Mouse (Mus musculus) bone marrow, adult 2 months (tissue): ENCODE measurements around the gene Ctss. TPM values are rescaled to one million over a fixed set of nuclear protein-coding genes. Genes with fewer than 3 reads are reported as not detected.

Experiments
- H3K27ac ChIP-seq: fragments of 200-500 bp; 2 replicates; pipeline ENCODE4 v1.5.1; 2012; ENCODE audit warnings: low read depth, mild to moderate bottlenecking, control low read depth, inconsistent platforms, low read length; ENCODE audit not compliant: control insufficient read depth, poor library complexity, insufficient read depth
- H3K4me1 ChIP-seq: fragments of 200-500 bp; 2 replicates; pipeline ENCODE4 v1.6.1; 2011; ENCODE audit warnings: low read length; ENCODE audit not compliant: control insufficient read depth, insufficient read depth
- H3K4me3 ChIP-seq: fragments of 200-500 bp; replicated peaks from 2 replicates; pipeline ENCODE3; 2011; ENCODE audit warnings: mild to moderate bottlenecking, low read depth, low read length, control low read depth; ENCODE audit not compliant: control insufficient read depth
- CTCF ChIP-seq: fragments of 200-500 bp; IDR thresholded peaks from 2 replicates; pipeline ENCODE4 v1.5.1; 2011; ENCODE audit warnings: low read length, control low read depth; ENCODE audit not compliant: control insufficient read depth, insufficient read depth
- POLR2A ChIP-seq: fragments of 200-500 bp; IDR thresholded peaks from 2 replicates; pipeline ENCODE4 v1.6.1; 2011; ENCODE audit warnings: low read depth, mild to moderate bottlenecking, control low read depth, low read length, borderline replicate concordance; ENCODE audit not compliant: control insufficient read depth
- WGBS: fragments of 180-500 bp; shearing (Covaris S2); methylation state at CpG from one replicate; pipeline ENCODE4 v1.1.7; 2018; 5-methylcytosine and 5-hydroxymethylcytosine counted together
- polyA plus RNA-seq: library from polyadenylated mRNA; stranded (reverse); fragments of >200 nt; gene quantifications from 2 replicates; pipeline ENCODE4 v1.2.4, GENCODE M21; 2011; ENCODE audit warnings: low replicate concordance; ENCODE audit not compliant: missing spikeins, insufficient read depth, insufficient read length

Ctss gene
- polyA plus RNA-seq, 1 experiment: 42.3 TPM

- no peaks in the 10 kb centered on the region; the same call in 1 of the 2 replicates for H3K4me1 ChIP-seq
- no peak for TF ChIP-seq POLR2A
- no peak for TF ChIP-seq CTCF
- WGBS: 65% methylated on average over 10 of the region's 10 CpGs
- H3K4me3 ChIP-seq: no peak overlapping the region
- no peak overlapping the region for H3K27ac ChIP-seq
These were observed 27.0 kb upstream of the Ctss start for GRCm38 (mm10) chr3:95499496-95500140.

- 63% methylated on average over 2 of the region's 2 CpGs for WGBS
- Histone ChIP-seq H3K4me1 (no peaks in the 10 kb centered on the region; the same call in 1 of the 2 replicates), H3K4me3 (no peak overlapping the region), H3K27ac (no peak overlapping the region)
- TF ChIP-seq CTCF (no peak), POLR2A (no peak)
These were observed 24.3 kb upstream of the Ctss start for GRCm38 (mm10) chr3:95502312-95502711.

- TF ChIP-seq CTCF (no peak), POLR2A (no peak)
- Histone ChIP-seq H3K4me1 (no peaks in the 10 kb centered on the region; the same call in 1 of the 2 replicates), H3K4me3 (no peak overlapping the region), H3K27ac (no peak overlapping the region)
- 37% methylated on average over 6 of the region's 6 CpGs for WGBS
These were observed 17.2 kb upstream of the Ctss start for GRCm38 (mm10) chr3:95509348-95509747.

- Histone ChIP-seq H3K27ac (no peak overlapping the region), H3K4me1 (peaks cover 4% of the 10 kb centered on the region; the same call in 1 of the 2 replicates), H3K4me3 (no peak overlapping the region)
- no peak for TF ChIP-seq POLR2A
- no peak for TF ChIP-seq CTCF
- WGBS: 8% methylated on average over 9 of the region's 9 CpGs
These were observed 14.9 kb upstream of the Ctss start for GRCm38 (mm10) chr3:95511611-95512180.

- Histone ChIP-seq H3K27ac (peak overlapping the region; percentile 65), H3K4me3 (no peak overlapping the region), H3K4me1 (peaks cover 13% of the 10 kb centered on the region)
- WGBS: 58% methylated on average over 3 of the region's 3 CpGs
- TF ChIP-seq POLR2A (no peak), CTCF (no peak)
These were observed 10.0 kb upstream of the Ctss start for GRCm38 (mm10) chr3:95516614-95517041.

GRCm38 (mm10) chr3:95517493-95517898, 9.1 kb upstream of the Ctss start:
- no peak for TF ChIP-seq POLR2A
- peak; percentile 87 for TF ChIP-seq CTCF
- 20% methylated on average over 10 of the region's 10 CpGs for WGBS
- peaks cover 14% of the 10 kb centered on the region for H3K4me1 ChIP-seq
- H3K27ac ChIP-seq: peak overlapping the region; percentile 51
- no peak overlapping the region for H3K4me3 ChIP-seq

- H3K27ac ChIP-seq: peak overlapping the region; percentile 67
- no peak overlapping the region for H3K4me3 ChIP-seq
- H3K4me1 ChIP-seq: peaks cover 19% of the 10 kb centered on the region
- 4% methylated on average over 7 of the region's 7 CpGs for WGBS
- TF ChIP-seq POLR2A (no peak), CTCF (no peak)
These were observed 7.7 kb upstream of the Ctss start for GRCm38 (mm10) chr3:95518891-95519290.

- no peak for TF ChIP-seq POLR2A
- TF ChIP-seq CTCF: no peak
- H3K4me3 ChIP-seq: no peak overlapping the region
- H3K27ac ChIP-seq: peak overlapping the region; percentile 24; the same call in 1 of the 2 replicates
- peaks cover 19% of the 10 kb centered on the region for H3K4me1 ChIP-seq
- 48% methylated on average over 2 of the region's 2 CpGs for WGBS
These were observed 7.3 kb upstream of the Ctss start for GRCm38 (mm10) chr3:95519315-95519714.
